Mouse (Mus musculus): ENCODE measurements around the gene Lcp2.

The Lcp2 gene

DNA sequence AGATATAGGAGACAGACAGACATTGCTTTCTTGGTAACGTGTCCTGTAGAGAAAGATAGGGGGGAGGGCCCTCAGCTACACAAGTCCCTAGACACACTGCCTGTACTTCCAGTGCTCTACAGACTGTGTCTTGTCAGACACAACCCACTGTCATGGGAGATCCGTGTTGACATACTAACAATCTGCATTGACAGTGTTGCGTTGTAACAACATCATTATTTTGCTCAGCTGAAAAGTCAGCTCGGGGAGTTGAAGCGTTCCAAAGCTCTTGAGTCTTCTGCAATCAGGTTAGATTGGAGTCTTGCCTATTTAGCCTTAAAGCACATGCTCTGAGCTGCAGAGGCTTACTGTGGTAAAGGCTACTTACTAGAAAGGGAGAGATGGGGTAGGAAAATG lies 820 bp downstream of the Lcp2 start:
- ATAC-seq (ENCODE audit: low TSS enrichment), result no peak

DNA sequence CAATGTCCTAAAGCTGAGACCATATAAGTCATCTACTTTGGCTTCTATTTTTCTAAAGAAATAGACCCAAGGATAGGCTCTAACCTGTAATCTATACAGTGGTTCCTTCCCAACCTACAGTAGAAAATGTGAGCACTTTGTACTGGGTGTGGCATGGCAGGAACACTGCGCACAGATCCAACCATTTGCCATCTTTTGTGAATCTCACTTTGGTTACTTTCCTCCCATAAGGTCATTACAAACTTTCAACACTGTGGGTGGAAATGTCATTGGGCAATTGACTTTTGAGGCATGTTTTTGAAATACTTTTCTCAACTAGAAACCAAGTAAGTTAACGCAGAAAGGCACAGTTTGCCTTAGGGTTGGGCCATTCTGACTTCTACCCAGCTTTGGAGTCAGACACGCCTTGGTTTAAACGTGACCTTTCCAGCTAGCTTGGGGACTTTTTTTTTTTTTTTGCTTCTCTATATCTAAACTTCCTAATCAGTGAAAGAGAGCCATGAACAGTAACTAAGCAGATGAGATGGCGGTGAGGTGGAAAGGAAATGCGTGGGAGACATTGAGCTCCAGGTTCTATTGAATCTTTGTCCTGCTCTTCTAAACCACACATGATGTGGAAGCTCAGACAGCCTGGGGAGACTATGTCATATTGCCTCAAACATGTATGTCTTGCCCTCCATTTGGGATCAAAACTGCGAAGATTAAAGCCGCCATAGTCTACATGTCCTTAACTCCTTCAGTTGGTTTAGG lies 1.8 kb downstream of the Lcp2 start:
- ATAC-seq (ENCODE audit: low TSS enrichment), result no peak

DNA sequence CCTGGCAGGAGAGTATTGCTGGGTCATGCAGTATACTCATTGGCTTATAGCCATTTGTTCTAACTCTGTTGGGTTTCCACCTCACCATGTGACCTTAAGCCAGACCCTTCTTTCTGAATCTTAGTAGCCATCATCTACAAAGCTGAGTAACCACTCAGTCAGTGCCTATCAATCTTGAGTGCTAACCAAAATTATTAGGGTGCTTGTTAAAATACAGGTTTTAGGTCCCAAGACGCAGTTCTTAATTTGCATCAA lies 2.3 kb downstream of the Lcp2 start:
- no peak for ATAC-seq (ENCODE audit: low TSS enrichment)

DNA sequence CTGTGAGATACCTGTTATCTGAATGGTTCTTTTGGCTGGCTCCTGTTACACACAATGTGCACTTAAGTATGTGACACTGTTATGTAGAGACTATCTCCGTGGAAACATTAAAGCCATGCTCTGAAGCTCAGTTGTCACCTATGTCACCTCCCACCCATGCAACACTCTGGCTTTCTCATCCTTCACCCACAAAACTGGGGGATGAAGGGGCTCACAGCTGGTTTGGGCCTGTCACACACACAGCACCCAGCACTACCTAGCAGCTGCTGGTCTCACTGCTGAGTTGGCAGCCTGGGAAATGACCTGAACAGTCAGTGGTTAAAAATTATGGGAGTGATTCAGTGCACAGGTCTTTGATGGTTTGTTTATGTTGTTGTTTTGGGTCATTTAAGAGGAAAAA lies 3.3 kb downstream of the Lcp2 start:
- ATAC-seq (ENCODE audit: low TSS enrichment), result no peak

DNA sequence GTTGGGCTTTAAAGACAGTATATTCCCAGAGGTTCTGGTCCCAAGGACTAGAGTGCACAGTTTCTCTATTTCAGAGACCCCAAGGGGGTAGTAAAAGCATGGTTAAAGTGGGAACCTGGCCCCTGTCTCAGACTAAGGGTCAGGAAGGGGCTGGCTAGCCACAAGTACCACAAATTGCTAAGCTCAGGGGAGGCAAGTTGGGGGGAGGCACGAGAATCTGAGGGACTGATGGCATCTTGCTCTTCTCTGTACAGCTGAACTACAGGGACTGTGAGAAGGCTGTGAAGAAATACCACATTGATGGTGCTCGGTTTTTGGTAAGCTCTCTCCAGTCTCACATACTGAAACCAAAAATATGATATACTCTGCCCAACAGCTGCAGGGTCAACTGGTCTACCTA lies 3.9 kb downstream of the Lcp2 start:
- ATAC-seq (ENCODE audit: low TSS enrichment), result no peak

DNA sequence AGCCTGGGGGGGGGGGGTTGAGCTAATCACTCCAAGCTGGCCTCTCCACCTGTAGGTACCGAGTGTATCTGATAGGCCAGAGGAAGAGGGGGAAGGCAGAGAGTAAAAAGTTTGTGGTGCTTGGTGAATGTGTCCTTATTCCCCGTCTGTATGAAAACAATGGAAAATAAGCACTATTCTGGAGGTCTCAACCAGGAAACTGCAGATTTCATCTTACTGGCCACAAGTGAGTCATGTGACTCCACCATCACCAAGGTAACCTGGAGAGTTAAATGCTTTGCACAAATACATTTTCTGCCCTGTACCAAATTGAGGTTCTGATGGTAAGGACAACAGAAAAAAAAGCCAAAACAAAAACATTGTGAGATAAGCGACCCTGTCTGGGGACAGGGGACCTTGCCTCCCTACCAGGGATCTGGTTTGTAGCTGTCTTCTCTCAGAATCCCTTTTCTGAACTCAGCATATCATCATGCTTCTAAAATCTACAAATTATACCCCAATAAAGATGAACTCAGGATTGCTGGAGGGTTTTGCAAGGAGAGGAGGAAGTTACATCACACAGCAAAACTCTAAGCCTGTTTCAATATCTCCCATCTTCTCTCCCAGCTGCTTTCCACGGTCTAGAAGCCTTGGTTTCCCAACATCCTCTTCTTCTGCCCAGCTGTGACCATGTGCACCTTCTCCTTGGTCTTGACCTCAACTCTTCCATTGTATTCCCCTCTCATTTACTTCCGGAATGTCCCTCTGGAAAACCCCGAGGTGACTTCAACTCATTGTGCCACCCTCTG lies 6.5 kb downstream of the Lcp2 start:
- ATAC-seq (ENCODE audit: low TSS enrichment), result no peak

DNA sequence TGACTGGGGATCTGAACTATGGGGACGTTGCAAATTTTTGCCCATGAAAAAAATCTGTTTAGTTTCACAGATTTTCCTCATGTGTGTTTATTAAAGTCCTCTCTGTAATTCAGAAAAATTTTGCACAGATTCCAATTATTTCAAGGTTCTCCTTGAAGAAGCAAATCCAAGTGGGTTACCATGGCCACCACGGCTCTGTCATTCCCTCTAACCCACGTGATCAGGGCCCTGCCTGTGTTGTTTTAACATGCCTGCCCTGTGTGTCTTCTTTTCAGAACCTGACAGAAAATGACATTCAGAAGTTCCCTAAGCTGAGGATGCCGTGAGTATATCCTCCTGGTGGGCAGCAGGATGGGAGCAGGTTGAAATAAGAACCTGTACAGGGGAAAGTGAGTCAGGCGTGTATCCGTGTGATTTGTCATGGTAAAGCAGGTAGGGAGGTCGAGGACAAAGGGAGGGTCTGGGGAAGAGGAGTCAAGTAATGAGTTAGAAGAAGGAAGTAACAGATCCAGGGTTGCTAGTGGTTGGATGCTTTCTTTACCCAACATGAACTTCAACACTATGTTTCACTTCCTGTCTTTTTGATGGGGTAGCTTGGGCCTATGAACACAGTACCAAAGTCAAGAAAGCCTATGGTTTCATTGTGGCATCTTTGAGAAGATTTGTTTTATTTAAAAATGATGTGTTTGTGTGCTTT lies 7.5 kb downstream of the Lcp2 start:
- no peak for ATAC-seq (ENCODE audit: low TSS enrichment)

DNA sequence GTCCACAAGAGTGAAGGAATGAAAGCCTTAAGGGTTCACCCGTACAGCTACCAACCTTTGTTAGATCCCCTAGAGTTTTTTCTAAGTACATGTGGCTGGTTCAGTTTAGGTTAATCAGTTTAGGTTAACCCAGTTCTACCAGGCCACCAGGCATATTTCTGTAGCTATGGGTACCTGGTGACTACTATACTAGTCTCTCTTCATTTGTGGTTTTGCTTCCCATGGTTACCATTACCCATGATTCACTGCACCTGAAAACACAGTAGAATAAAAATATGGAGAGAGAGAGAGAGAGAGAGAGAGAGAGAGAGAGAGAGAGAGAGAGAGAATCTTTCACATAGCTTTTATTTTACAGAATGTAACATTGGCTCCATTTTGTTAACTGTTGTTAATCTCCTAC lies 10.0 kb downstream of the Lcp2 start:
- no peak for ATAC-seq (ENCODE audit: low TSS enrichment)

DNA sequence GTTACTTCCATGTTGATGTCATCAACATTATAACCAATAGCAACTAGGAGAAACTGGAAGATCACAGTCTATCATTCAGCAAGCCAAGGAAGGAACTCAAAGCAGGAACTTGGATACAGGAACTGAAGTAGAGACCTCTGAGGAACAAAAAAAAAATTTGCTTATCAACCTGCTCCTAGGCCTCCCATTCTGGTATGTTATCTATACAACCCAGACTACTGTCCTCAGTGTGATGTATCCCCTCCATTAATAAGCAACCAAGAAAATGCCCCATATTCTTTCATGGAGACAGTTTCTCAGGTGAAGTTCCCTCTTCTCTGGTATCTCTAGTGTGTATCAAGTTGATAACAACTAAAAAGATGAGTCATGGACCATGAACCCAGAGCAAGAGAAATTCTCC lies 11.6 kb downstream of the Lcp2 start:
- no peak for ATAC-seq (ENCODE audit: low TSS enrichment)

DNA sequence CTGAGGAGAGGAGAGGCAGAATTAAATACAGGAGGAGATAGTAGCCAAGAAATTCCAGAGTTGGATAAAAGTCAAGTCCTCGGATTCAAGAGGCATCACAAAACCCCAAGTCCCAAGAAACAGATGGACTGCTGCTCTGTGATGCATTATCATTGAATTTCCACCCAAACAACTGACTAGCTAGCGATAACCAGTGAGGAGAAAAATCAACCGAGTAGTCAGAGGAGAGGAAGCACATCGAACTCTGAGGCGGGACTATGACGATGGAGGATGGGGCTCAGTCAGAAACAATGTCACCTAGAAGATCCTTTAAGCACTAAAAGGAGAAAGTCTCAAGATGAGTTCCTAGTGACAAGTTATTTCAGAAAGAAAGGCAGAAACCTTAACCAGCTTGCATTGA lies 12.2 kb downstream of the Lcp2 start:
- no peak for ATAC-seq (ENCODE audit: low TSS enrichment)

DNA sequence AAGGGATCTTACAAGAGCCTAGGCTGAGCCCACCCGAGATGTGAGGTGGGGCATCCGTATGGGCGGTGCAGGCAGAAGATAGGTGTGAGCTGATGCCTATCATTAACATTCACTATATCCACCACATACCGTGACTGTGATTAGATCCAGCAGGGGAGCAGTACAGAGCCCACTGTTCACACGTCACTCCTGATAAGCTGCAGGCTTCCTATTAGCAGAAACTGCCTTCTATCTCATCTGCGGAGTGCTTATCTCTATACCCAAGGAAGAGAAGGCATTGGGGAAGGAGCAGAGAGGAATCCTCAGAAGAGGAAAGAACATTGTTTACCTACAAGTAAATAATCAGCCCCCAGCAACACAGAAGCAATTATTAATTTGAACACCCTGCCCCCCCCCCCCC lies 15.0 kb downstream of the Lcp2 start:
- no peak for ATAC-seq (ENCODE audit: low TSS enrichment)

DNA sequence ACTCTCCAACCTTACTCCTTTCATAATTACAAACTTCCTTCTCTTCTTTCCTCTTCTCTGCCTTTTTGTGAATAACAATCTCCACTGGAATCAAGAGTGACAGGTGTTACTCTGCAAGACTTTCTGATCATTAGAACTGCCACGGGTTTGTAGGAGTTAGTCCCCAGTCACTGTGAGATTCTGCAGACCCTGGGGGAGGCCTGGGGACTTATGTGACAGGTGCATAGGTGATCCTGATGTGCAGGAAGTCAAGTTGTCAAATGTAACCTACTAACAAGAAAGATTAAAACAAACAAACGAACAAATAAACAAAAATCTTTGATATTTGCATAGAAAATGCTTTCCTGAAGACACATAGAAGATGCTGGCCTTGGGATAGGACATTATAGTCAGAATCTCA lies 16.5 kb downstream of the Lcp2 start:
- no peak for ATAC-seq (ENCODE audit: low TSS enrichment)

DNA sequence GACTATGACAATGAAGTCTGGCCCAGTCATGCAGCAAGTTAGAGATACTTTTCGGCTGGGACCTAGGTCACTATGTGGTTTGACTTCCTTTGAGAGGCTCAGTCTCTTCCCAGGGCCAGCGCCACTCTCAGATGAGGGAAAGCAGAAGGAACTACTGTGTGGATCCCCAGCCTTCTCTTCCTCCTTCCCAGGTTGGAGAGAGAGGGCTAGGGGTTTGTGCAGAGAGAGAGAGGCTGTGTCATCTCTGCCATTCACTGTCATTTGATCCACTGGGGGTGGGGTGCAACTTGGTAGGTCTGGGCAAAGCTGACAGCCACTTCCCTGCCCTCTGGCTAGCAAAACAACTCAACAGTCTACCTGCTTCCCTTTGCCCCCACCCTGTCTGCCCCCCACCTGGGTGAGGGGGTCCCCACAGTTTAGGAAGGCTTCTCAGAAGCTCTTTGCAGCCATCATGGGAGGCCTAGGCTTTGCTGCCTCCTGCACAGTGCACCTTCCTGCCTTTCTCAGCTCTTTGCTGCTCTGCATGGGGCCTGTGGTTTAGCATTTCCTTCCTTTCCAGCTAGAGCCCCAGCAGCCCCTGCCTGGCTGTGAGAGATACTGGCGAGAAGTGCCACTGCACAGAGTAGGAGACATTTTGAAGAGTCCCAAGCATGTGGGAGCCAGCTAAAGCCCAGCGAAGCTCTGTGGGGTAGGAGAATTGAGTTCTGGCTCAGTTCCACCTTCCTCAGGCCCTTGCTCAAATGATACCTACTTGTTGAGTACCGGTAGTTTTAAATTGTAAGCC lies 17.2 kb downstream of the Lcp2 start:
- ATAC-seq (ENCODE audit: low TSS enrichment), result no peak

DNA sequence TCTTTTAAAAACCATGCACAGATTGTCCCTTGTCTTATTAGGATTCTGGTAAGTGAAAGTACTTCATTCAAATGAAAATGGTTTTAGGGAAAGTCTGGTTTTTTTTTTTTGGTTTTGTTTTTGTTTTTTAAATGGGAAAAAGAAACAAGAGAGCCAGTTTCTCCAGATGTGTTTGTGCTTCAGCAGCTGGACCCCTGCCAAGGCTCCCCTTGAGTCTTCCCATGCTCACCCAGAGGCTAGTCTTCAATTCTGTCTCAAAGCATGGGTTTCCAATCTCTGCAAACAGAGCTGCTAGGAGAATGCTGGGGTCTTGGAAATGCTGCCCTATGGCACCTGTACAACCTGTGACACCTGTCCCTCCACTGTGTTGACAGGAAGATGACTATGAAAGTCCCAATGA lies 23.9 kb downstream of the Lcp2 start:
- no peak for ATAC-seq (ENCODE audit: low TSS enrichment)

DNA sequence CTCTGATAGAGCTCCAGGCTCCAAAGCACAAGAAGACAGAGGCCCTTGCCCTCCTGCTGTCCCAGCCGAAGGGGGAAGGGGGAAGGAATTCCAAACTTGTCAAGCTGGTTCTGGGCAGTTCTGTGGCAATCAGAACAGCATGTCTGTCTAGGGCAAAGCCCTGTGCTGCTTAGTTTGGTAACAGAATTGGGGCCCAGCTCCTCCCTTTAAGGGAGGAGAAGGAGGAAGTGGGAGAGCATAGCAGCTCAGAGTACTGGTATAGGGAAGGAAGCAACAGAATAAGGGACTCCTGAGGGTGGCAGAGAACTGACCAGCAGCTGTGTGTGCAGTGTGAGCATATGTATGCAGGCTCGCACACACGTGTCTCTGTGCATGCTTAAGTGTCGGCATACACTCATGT lies 25.6 kb downstream of the Lcp2 start:
- ATAC-seq (ENCODE audit: low TSS enrichment), result no peak

DNA sequence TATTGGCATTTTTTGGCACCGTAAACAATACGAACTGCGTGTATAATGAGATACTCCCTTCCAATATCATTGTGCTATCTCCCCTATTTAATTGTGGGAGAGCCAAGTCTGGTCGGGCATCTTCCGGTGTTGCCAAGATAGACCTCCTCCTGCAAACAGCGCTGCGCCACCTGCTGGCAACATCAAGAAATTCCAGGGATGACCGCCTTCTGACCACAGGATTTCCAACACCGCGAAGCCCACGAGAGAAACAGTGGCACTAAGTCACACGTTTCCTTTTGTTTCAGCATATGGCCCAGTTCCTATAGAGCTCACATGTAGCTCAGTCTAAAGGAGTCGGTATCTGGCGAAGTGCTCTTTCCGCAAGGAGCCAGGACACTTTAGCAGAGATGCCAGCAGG lies 27.1 kb downstream of the Lcp2 start:
- ATAC-seq (ENCODE audit: low TSS enrichment), result peak; percentile 89

DNA sequence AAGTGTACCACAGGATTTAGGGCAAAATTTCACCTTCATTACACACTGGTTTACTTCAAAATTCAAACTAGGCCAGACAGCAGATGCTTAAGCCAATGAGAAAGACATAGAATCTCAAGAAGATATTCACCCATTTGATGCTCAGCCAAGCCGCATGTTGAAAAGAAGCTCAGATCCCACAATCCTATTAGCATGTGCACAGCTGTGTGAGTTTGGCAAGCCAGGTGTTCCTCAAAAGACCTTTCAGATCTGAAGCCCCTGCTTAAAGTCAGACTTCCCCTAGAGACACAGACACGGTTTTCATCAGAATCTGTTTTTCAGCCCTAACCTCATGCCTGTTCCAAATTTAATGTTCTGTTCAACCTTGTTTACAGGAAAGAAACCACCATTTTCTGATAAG lies 31.1 kb downstream of the Lcp2 start:
- no peak for ATAC-seq (ENCODE audit: low TSS enrichment)

DNA sequence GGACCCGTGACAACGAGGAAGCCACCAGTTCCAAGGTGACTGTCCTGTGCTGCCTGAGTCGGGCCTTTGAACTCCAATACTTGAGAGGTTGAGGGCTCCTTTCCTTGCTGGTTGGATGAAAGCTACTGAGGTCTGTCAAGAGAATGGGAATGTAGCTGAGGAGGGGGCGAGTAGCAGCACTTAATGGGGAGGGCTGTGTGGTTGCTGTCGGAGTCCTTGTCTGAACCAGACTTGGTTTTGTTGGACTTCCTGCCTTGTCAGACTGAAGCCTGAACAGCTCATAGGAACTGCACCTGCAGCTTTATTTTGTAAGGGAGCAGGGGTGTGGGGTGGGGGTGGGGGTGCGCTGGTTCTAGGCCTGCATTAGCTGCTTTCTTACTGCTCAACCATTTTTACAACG lies 31.9 kb downstream of the Lcp2 start:
- no peak for ATAC-seq (ENCODE audit: low TSS enrichment)

DNA sequence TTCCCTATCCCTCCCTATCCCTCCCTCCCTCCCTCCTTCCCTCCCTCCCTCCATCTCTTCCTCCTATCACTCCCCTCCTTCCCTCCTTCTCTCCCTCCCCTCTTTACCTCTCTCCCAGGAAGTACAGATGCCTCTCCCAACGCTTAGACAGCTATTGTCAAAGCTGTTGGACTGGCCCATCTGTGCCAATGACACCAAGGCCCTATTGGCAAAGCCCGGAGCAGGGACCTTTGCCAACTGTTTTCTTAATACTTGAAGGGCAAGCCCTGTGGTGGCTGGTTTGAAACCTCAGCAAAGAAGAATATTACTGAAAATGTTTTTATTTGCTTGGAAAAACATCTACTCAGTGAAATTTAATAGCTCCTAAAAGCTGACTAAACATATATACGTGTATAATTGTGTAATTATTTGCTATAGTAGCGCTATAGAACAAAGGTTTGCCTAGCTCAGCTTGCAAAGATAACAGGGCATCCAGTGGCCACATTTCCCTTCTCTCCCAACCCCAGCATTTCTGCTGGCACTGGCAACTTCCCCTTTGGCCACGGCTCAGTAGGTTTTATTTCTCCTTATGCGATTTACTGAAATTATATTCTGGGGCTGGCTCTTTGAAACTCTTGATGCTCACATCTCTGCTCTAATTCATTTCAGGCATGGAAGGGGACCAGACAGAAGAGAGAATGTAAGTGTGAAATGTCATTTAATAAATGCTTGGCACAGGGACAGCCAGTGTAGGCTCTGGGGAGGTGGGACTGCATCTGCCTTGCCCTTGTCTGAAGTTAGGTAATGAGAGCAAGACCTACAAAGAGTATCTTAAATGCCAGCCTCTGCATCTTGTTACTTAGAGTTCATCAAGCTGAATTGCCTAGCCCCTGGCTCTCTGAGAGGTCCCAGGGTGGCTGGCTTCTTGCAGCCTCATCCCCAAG lies 33.1 kb downstream of the Lcp2 start:
- ATAC-seq (ENCODE audit: low TSS enrichment), result no peak

DNA sequence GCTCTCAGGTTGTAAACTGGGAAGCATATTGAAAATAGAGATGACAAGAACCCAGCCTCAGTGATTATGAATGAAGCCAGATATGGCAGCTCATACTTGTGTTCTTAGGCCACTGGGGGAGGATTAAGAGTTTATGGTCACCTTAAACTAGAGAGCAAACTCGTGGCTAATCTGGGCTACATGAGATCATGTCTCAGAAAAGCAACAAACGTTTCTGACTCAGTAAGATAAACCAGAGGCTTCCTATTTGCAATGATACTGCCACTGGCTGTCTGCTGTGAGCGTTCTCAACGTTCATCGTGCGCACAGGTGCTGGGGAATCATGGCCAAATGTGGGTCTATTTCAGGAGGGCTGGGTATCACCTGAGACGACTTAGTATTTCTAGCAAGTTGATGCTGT lies 37.1 kb downstream of the Lcp2 start:
- ATAC-seq (ENCODE audit: low TSS enrichment), result no peak

DNA sequence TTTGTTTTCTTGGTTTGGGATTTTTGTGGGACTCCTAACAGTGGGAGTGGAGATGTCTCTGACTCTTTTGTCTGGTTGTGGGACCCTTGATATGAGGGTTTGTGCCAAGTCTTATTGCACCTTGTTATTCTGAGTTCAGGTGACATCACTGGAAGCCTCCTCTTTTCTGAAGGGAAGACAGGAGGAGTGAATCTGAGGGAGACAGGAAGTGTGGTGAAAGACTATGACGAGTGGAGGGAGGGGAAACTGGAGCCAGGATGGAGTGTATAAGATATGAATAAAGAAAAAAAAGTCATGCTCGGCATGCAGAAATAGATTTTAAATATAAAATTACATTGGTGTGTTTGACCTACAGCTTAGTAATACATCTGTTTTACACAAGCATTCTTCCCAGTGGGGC lies 37.9 kb downstream of the Lcp2 start:
- ATAC-seq (ENCODE audit: low TSS enrichment), result no peak
